Mouse (Mus musculus) layer of hippocampus, adult 9-11 months (tissue): ENCODE measurements around the gene Ces4a.
"Not testable (repeated sequence)": the region's sequence is repeated elsewhere in the genome, so short reads cannot be mapped to it uniquely, and the experiment has no call there.

Experiments
- DNase-seq: peaks from one replicate; pipeline ENCODE4 v3.0.0; 2022

Ces4a gene

GRCm38 (mm10) chr8:105170381-105171115 lies 38.9 kb downstream of the Ces4a start, which contains the start of gene Cbfb:
Cbfb (plus strand) TSS chr8:105170674.
- peak; percentile 96 for DNase-seq

- peak; percentile 54 for DNase-seq
Observed at GRCm38 (mm10) chr8:105171116-105172002, 39.8 kb downstream of the Ces4a start.

DNA sequence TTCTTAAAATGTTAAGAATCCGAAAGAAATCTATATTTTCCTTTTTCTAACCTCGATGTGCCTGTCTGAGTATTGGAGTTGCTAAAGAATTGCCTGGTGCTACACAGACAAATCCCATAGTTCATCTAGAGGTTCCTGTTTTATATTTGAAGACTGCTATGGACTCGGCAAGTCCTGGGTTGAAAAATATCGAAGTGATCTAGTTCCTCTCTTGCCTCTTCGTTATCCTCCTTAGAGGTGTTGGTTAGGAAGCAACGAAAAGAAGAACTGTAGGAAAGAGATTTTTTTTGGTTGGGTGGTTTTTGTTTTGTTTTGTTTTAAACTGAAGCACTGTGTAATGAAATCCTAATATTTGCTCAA lies 40.4 kb downstream of the Ces4a start:
- DNase-seq = no peak

- not testable (repeated sequence) for DNase-seq
Observed at GRCm38 (mm10) chr8:105175287-105175686, 43.7 kb downstream of the Ces4a start.

DNA sequence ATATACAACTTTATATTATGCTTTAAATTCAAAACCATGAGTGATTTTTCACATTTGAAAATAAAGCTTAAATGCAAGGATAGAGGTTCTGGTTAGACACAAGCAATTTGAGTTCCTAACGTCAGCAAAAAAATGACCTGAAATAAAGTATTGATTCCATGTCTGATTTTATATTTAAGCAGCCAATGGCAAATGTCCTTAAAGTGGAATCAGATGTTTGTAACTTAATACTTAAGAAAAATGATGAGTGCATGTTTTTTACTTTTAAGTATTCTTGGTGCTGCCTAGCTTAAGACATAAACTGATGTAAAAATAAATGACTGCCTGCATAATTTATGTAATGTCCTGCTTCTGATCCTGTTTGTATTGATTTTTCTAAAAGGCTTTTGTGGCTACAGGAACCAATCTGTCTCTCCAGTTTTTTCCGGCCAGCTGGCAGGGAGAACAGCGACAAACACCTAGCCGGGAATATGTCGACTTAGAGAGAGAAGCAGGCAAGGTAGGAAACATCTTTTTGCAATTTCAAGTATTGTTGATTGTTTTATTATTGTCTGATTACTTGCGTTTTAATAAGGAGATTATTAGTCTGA lies 46.7 kb downstream of the Ces4a start:
- no peak for DNase-seq

GRCm38 (mm10) chr8:105182201-105182600 lies 50.6 kb downstream of the Ces4a start:
- no peak for DNase-seq

- DNase-seq = peak; percentile 16
Observed at GRCm38 (mm10) chr8:105186467-105187005, 54.9 kb downstream of the Ces4a start.

- no peak for DNase-seq
Observed at GRCm38 (mm10) chr8:105192182-105192581, 60.6 kb downstream of the Ces4a start.
